Mouse (Mus musculus): ENCODE results near the gene Ssmem1. TPM values are rescaled to one million over a fixed set of nuclear protein-coding genes. Genes with fewer than 3 reads are reported as not detected.

Gene Ssmem1
- total RNA-seq, 2 experiments from 2014 or later: 0.21 TPM; not detected in 1

- ATAC-seq (replicated peaks; ENCODE audit: poor library complexity, severe bottlenecking): no peak
Measured at GRCm38 (mm10) chr6:30525456-30526332, 16.0 kb downstream of the Ssmem1 start.

- peak; percentile 33; the same call in 1 of the 2 replicates for ATAC-seq (replicated peaks; ENCODE audit: poor library complexity, severe bottlenecking)
Measured at GRCm38 (mm10) chr6:30526586-30527515, 17.2 kb downstream of the Ssmem1 start.

- ATAC-seq (replicated peaks; ENCODE audit: poor library complexity, severe bottlenecking): no peak
Measured at GRCm38 (mm10) chr6:30528800-30529199, 19.2 kb downstream of the Ssmem1 start.

GRCm38 (mm10) chr6:30535340-30535739 lies 25.7 kb downstream of the Ssmem1 start:
- ATAC-seq (replicated peaks; ENCODE audit: poor library complexity, severe bottlenecking): peak; percentile 37; the same call in 1 of the 2 replicates

- no peak for ATAC-seq (replicated peaks; ENCODE audit: poor library complexity, severe bottlenecking)
Measured at GRCm38 (mm10) chr6:30538240-30538639, 28.6 kb downstream of the Ssmem1 start.

GRCm38 (mm10) chr6:30538800-30539199 lies 29.2 kb downstream of the Ssmem1 start:
- no peak for ATAC-seq (replicated peaks; ENCODE audit: poor library complexity, severe bottlenecking)

GRCm38 (mm10) chr6:30541009-30541799 lies 31.6 kb downstream of the Ssmem1 start, which contains the start of gene Cpa2:
Cpa2 (plus strand) TSS chr6:30541582.
- no peak for ATAC-seq (replicated peaks; ENCODE audit: poor library complexity, severe bottlenecking)

- no peak for ATAC-seq (replicated peaks; ENCODE audit: poor library complexity, severe bottlenecking)
Measured at GRCm38 (mm10) chr6:30542277-30542676, 32.6 kb downstream of the Ssmem1 start.

GRCm38 (mm10) chr6:30543077-30543476 lies 33.4 kb downstream of the Ssmem1 start:
- ATAC-seq (replicated peaks; ENCODE audit: poor library complexity, severe bottlenecking): no peak

GRCm38 (mm10) chr6:30543851-30544250 lies 34.2 kb downstream of the Ssmem1 start:
- no peak for ATAC-seq (replicated peaks; ENCODE audit: poor library complexity, severe bottlenecking)

- ATAC-seq (replicated peaks; ENCODE audit: poor library complexity, severe bottlenecking): no peak
Measured at GRCm38 (mm10) chr6:30545689-30546088, 36.0 kb downstream of the Ssmem1 start.

- peak; percentile 68 for ATAC-seq (replicated peaks; ENCODE audit: poor library complexity, severe bottlenecking)
Measured at GRCm38 (mm10) chr6:30546571-30547273, 37.1 kb downstream of the Ssmem1 start.

- no peak for ATAC-seq (replicated peaks; ENCODE audit: poor library complexity, severe bottlenecking)
Measured at GRCm38 (mm10) chr6:30547274-30547645, 37.6 kb downstream of the Ssmem1 start.

- ATAC-seq (replicated peaks; ENCODE audit: poor library complexity, severe bottlenecking): peak; percentile 64
Measured at GRCm38 (mm10) chr6:30547656-30548306, 38.1 kb downstream of the Ssmem1 start.

- ATAC-seq (replicated peaks; ENCODE audit: poor library complexity, severe bottlenecking): peak; percentile 11
Measured at GRCm38 (mm10) chr6:30549231-30549761, 39.6 kb downstream of the Ssmem1 start.

- ATAC-seq (replicated peaks; ENCODE audit: poor library complexity, severe bottlenecking): peak; percentile 22
Measured at GRCm38 (mm10) chr6:30550496-30551192, 41.0 kb downstream of the Ssmem1 start.

GRCm38 (mm10) chr6:30551193-30551515 lies 41.5 kb downstream of the Ssmem1 start:
- no peak for ATAC-seq (replicated peaks; ENCODE audit: poor library complexity, severe bottlenecking)
